Mouse (Mus musculus): ENCODE measurements at regions not wholly inside any gene's neighbourhood (a gene's known extent, or its start where the extent isn't known, plus 50 kb on each side); places are given as distances from the start of the nearest gene placed in this dataset.

- DNase-seq (ENCODE audit: low spot score in 2 of 2) = no peak
Observed at GRCm38 (mm10) chr3:56793054-56793453, 508.7 kb downstream of the Tm4sf1 start.

GRCm38 (mm10) chr3:56789155-56789554 is 512.6 kb downstream of the Tm4sf1 start:
- peak; percentile 11 to 32 for DNase-seq (ENCODE audit: low spot score in 2 of 2)

GRCm38 (mm10) chr3:56773920-56774319 is 527.9 kb downstream of the Tm4sf1 start:
- no peak for DNase-seq (ENCODE audit: low spot score in 2 of 2)

GRCm38 (mm10) chr3:56770225-56770624 is 531.6 kb downstream of the Tm4sf1 start:
- DNase-seq (ENCODE audit: low spot score in 2 of 2) = no peak

DNA sequence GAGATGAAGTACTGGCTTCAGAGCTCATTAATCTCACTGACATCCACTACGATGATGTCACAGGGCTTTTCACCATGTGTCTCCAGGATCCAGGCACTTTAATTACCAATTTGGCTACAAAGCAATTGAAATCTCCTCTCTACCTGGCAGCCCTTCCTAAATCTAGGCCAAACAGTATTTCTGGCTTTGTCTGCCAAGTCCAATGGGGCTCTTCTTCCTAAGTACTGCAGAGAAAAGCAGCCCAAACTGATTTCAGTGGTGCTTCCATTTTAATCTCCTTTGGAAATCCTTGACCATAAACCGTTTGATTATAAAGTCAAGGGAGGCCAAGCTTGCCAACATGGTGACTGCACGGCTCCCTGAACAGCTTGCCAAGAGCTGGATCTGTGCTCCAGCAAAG is 534.7 kb downstream of the Tm4sf1 start:
- DNase-seq (ENCODE audit: low spot score in 2 of 2) = no peak

GRCm38 (mm10) chr3:56764336-56764735 is 537.5 kb downstream of the Tm4sf1 start:
- DNase-seq (ENCODE audit: low spot score in 2 of 2) = no peak

GRCm38 (mm10) chr3:56763896-56764295 is 537.9 kb downstream of the Tm4sf1 start:
- no peak for DNase-seq (ENCODE audit: low spot score in 2 of 2)

- DNase-seq (ENCODE audit: low spot score in 2 of 2) = no peak
Observed at GRCm38 (mm10) chr3:56753654-56754053, 548.1 kb downstream of the Tm4sf1 start.

- no peak for DNase-seq (ENCODE audit: low spot score in 2 of 2)
Observed at GRCm38 (mm10) chr3:56751926-56752325, 549.9 kb downstream of the Tm4sf1 start.

- DNase-seq (ENCODE audit: low spot score in 2 of 2) = no peak
Observed at GRCm38 (mm10) chr3:56740902-56741301, 557.4 kb upstream of the Nbea start.

- DNase-seq (ENCODE audit: low spot score in 2 of 2) = no peak
Observed at GRCm38 (mm10) chr3:56739451-56739850, 556.0 kb upstream of the Nbea start.

DNA sequence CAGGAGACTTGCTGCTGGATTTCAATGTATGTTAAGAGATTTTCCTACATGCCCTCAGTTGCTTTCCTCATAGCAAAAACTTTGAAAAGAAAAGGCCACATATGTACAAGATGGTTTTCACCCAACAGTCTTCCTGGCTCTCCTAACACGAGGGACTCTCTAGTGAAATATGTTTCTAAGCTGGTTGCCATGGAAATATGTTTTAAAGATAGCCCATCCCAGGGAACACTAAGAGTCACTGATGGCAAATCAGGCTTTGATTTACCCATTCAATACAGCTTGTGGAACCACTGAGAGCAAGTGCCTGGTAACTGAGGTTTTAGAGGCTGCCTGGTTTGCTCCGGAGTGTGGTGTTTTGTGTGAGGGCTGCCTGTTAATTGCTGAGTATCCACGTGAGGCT is 547.3 kb upstream of the Nbea start:
- DNase-seq (ENCODE audit: low spot score in 2 of 2) = no peak

DNA sequence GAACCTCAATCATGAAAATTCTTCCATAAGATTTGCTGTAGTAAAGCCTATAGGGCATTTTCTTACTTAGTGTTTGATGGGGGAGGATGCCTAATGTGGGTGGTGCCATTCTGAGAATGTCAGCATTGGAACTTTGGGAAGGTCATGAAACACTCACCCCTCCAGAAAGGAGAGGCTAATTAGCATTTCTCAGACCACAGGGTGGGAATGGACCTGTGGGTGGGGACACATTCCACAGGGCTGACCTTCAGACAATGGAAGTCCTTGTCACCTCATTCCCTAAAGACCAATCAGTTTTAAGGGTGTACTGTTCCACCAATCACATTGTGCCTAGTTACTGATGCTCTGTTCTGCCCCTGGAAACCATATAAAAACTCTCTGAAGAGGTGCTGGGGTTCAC is 541.5 kb upstream of the Nbea start:
- DNase-seq (ENCODE audit: low spot score in 2 of 2) = no peak

DNA sequence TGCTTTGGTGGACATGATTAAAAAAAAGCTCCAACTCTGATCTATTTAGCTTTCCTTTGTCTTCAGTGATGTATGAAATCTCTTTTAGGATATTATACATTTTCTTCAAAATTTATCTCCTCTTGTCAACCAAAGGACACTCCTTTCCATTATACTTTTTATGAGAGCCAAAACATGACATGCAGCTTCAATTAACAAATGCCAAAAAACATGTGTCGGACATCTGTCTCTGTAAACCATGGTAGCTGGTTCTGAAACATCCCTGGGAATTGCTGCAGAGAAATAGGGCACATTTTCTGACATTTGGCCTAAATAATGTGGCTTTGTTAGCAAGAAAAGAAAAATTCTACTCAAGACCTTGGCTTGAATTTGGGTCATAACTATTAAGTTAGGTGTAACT is 524.8 kb upstream of the Nbea start:
- DNase-seq (ENCODE audit: low spot score in 2 of 2) = no peak

- DNase-seq (ENCODE audit: low spot score in 2 of 2) = no peak
Observed at GRCm38 (mm10) chr3:56707312-56707711, 523.8 kb upstream of the Nbea start.

DNA sequence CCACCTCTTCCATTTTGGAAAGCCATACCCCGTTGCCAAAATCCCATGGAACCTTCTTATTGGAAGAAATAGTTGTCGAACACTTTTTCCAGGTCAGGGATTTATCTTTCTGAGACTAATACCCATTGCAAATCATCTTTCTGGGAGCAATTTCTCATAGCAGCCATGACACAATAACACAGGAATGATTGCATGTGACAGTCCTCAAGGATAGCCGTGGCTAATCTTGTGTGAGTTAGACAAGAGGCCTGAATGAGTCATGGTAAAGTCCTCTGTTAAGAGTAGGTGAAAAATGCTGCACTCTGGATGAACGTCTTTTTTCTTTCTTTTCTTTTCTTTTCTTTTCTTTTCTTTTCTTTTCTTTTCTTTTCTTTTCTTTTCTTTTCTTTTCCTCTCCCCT is 522.5 kb upstream of the Nbea start:
- DNase-seq (ENCODE audit: low spot score in 2 of 2) = no peak

DNA sequence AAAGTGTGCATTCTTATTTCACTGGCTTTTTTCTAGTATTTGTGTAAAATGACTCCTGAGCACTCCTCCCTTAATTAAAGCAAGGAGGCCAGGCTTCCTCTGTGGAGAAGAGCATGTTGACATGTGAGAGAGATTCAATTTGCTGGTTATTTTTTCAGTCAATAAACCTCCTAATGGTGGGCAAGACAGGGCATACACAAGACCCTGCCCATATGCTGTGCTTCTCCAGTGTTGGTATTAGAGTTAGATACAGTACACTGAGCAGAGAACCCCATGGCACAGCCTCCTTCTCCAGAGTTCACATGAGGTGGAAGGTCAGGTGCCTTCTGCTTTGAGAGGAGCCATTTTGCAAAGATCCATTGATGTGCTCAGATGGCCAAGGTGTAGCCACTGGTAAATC is 515.4 kb upstream of the Nbea start:
- DNase-seq (ENCODE audit: low spot score in 2 of 2) = no peak

- DNase-seq (ENCODE audit: low spot score in 2 of 2) = peak; percentile 19 to 44
Observed at GRCm38 (mm10) chr3:56698248-56698647, 514.7 kb upstream of the Nbea start.

- peak in 1 of 2 experiments; percentile 6 for DNase-seq (ENCODE audit: low spot score in 2 of 2)
Observed at GRCm38 (mm10) chr3:56681031-56681430, 497.5 kb upstream of the Nbea start.

- DNase-seq (ENCODE audit: low spot score in 2 of 2) = no peak
Observed at GRCm38 (mm10) chr3:56668829-56669228, 485.3 kb upstream of the Nbea start.

- DNase-seq (ENCODE audit: low spot score in 2 of 2) = no peak
Observed at GRCm38 (mm10) chr3:56660594-56660993, 477.1 kb upstream of the Nbea start.

DNA sequence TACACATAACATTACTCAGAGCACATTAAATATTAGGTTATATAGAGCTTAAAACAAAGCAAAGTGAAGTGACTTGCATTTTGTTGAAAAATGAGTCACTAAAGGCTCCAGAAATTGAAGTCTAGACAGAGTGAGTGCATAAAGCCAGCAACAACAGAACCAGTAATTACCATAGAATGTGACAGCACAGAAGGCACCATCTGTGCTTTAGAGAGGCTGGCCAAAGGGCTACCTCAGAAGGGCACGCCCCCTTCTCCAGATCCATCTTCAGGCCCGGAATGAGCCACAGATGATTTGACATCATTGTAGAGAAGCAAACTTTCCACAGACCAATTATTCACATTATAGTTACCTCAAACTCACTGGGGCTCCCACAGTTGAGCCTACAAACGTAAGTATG is 463.8 kb upstream of the Nbea start:
- DNase-seq (ENCODE audit: low spot score in 2 of 2) = no peak

All from left cerebral cortex, adult 9 months (tissue).